Mouse (Mus musculus) heart, postnatal 36 days (tissue): ENCODE data around the gene Gm11032. TPM values are rescaled to one million over a fixed set of nuclear protein-coding genes. Genes with fewer than 3 reads are reported as not detected.
"Not testable (repeated sequence)": the region's sequence is repeated elsewhere in the genome, so short reads cannot be mapped to it uniquely, and the experiment has no call there.

Source experiments
- DNase-seq, 2 experiments: peaks; one replicate each; pipeline ENCODE4 v3.0.0; 2021 to 2022
- intact Hi-C: fragments of 180-260 bp; cut with DNase I; formaldehyde crosslinking; loops from one replicate; pipeline ENCODE4 v1.15.1; 2025
- total RNA-seq, 2 experiments: library from RNA; stranded (reverse); gene quantifications; 2 replicates each; pipeline ENCODE4 v1.2.3; 2021

Gene Gm11032
- total RNA-seq, 2 experiments from 2014 or later: not detected

DNA sequence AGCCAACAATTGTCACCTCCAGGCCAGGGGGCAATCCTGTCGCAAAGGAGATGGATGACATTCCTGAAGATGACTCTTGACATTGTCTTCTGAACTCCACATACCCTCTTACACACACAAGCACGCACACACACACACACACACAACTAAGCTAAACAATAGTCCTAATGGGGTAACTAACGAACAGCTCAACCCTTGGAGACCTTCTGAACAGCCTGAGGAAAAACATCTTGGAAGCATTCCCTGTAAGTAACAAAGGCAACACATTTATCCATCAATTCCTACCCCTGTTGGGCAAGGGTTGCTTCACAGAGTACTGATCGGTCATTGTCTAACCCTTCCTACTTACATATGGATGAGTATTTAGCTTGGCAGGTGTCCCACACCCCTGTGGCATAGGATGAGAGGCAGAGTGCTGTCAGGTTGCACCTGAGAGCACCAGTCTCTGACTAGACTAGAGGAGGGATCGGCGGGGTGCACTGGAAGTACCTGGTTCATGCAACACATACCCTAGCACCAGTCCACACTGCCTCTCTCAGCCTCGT is 2.6 kb downstream of the Gm11032 start:
- no peak for DNase-seq
- intact Hi-C loops: no loop called here

DNA sequence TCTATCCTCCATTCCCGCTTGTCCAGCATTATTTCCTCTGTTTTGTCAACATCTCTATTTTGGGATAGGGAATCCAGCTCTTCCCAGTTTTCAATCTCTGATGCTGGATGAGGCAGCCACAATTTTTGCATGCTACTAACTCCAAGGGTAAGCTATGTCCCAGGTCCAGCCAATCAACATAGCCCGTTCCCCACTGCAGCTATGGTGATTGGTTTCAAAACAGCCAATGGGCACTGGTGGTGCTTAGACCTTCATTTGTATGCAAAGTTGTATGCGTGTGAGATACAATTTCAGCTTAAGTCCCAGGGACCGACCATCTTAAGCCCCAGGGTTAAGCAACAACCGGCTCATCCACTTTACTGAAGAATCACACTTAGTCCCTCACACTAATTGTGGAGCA is 3.1 kb downstream of the Gm11032 start:
- DNase-seq: no peak
- intact Hi-C loops: no loop called here

DNA sequence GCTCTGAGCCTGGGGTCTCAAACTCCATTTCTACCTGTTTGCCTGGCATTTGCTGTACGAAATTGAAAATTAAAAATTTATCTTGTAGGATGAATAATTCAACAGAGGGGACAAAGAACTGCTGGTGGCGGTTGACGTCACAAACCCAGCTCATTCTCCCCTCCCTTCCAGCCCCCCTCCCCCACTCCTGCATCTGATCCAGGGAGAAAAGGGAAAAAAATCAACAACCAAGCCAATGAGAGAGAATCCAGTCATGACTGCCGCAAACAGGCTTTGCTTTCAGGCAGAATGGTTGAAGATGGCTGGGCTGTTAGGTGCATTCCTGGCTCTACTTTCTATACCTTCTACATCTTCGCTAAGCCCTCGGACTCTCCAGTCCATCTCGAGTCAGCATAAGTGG is 6.1 kb downstream of the Gm11032 start:
- intact Hi-C loops: no loop called here
- no peak for DNase-seq

DNA sequence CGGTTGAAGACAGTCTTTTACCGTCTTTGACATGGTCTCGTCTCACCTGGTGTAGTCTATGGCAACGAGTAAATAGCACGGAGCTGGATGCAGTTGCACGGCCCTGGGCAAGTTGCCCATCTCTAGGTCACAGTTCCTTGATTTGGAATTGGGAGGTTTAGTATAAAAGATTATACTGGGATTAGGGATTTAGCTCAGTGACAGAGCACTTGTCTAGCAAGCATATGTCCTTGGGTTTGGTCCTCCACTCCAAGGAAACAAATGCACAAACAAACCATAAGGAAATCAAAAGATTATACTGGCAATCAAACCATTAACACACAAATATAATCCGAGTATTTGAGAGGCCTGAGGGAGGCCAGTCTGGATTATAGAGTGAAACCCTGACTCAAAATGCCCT is 7.8 kb downstream of the Gm11032 start:
- intact Hi-C loops: no loop called here

DNA sequence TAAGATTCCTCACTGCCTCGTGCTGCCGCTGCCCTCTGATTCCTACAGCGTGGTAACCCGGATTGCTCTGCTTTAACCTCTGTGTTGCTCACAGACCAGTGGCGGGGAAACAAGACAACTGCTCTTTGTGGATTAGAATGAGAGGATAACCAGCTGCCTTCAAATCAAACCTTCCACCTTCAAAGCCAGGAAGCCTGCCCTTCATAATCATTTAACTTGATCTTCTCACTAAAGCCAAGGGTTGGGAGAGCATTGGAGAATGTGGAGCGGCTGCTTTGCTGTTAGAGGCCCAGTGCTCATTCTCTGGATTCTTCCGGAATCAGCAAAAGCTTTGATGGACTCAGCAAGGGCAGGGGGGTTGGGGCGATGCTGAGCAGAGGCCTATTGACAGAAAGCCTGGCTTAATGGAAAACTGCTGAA is 10.0 kb downstream of the Gm11032 start:
- intact Hi-C loops: no loop called here
- DNase-seq: no peak

More for the DNA sequence above, 7.8 kb downstream of the Gm11032 start:
- DNase-seq: no peak

DNA sequence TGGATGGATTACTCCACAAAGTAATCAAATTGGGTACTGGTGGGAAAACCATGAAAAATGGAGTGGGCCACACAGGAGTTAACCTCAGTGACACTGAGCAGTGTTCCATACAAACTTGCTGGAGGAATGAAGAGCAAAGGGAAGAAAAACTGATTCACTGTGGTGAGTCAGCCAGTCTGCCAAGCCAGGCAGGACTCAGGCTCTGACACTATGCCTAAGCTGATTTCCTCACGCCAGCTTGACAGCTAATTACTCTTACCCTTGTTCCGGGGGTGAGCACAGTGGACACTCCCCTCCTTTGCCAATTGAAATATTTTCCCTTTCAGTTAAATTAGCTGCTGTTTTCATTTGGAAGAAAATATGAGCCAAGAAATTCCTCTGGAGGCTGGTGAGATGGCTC is 13.6 kb downstream of the Gm11032 start:
- DNase-seq: no peak
- intact Hi-C loops: no loop called here

DNA sequence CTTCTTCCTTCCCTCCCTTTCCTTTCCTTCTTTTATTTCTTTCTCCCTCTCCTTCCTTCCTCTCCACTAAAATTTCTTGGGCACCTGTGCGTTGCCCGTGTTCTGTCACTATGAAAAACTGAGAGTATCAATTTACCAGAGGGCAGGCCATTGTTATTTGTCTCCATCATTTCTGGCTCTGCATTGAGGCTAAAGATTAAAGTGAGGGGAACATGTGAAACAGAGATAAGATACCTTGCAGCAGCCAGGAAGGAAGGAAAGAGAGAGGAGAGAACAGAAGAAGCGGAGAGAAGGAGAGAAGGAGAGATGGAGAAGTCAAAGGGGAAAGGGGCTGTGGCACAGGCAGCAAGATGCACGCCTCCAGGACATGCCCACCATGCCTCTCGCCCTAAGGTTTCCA is 14.5 kb downstream of the Gm11032 start:
- intact Hi-C loops: no loop called here
- no peak for DNase-seq

GRCm38 (mm10) chr11:4636782-4637342 is 17.0 kb downstream of the Gm11032 start:
- no peak for DNase-seq
- intact Hi-C loops: loop anchor here (2.0 kb wide), 1 partner anchor 128 kb away; no protein-coding TSS in a partner anchor

GRCm38 (mm10) chr11:4637534-4638234 is 17.8 kb downstream of the Gm11032 start, which contains the start of gene Ascc2:
Gene Ascc2 (plus strand): TSS chr11:4637747.
- intact Hi-C loops: loop anchor here (2.0 kb wide), 2 partner anchors 43 to 129 kb away; partner anchors contain the start of gene Mtmr3
- peak; percentile 97 for DNase-seq

DNA sequence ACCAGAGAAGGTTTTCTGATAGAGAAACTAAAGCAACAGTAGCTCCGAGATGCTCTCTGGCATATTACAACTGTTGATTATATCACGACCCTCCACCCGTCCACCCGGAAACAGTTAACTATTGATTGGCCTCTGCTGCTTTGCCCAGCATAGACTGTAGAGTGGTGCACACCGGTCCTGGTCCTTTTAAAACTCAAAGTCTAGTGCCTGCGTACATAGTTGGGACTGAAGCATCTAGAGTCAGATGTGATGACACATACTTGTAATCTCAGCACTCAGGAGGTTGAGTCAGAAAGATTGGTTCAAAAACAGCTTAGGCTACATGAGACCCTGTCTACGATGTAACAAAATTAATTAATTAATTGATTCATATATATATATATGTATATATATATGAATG is 18.4 kb downstream of the Gm11032 start:
- no peak for DNase-seq
- intact Hi-C loops: loop anchor here (2.0 kb wide), 1 partner anchor 43 kb away; the partner anchor contains the start of gene Mtmr3

GRCm38 (mm10) chr11:4641185-4641584 is 21.3 kb downstream of the Gm11032 start:
- no peak for DNase-seq
- intact Hi-C loops: no loop called here

DNA sequence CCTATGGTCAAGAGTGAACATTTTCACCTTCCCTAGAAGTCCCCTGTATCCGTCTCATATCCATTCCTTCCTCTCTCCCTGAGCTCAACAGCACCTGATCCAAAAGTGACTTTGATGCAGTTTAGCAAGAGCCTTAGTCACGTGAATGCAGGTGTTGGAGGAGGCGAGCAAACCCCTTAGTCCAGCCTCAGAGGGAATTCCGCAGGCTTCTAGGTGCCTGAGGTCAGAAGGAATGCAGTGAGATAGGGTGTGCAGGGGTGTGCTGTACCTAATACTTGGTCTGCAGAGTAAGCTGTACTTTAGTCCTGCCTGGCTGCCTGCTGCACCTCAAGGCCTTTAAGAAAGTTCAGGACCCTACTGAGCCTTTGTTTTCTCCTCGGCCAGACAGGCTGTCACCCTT is 23.9 kb downstream of the Gm11032 start:
- DNase-seq: no peak
- intact Hi-C loops: no loop called here

DNA sequence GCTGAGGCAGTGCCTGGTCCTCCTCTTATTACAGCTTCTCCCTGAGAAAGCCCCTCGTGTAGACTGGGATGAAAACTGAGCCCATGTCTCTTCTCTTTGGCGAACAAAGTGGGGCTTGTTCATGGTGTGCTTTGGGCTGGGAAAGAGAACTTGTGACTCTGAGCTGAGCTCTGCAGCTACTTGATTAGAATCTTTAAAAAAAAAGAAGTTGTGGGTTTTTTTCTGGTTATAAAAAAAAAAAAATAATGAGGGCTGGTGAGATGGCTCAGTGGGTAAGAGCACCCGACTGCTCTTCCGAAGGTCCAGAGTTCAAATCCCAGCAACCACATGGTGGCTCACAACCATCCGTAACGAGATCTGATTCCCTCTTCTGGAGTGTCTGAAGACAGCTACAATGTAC is 25.3 kb downstream of the Gm11032 start:
- intact Hi-C loops: not testable (repeated sequence)

GRCm38 (mm10) chr11:4646409-4646808 is 26.5 kb downstream of the Gm11032 start:
- DNase-seq: no peak
- intact Hi-C loops: no loop called here

More for the DNA sequence above, 25.3 kb downstream of the Gm11032 start:
- not testable (repeated sequence) for DNase-seq

GRCm38 (mm10) chr11:4659818-4660217 is 40.0 kb downstream of the Gm11032 start:
- no peak for DNase-seq
- intact Hi-C loops: no loop called here

DNA sequence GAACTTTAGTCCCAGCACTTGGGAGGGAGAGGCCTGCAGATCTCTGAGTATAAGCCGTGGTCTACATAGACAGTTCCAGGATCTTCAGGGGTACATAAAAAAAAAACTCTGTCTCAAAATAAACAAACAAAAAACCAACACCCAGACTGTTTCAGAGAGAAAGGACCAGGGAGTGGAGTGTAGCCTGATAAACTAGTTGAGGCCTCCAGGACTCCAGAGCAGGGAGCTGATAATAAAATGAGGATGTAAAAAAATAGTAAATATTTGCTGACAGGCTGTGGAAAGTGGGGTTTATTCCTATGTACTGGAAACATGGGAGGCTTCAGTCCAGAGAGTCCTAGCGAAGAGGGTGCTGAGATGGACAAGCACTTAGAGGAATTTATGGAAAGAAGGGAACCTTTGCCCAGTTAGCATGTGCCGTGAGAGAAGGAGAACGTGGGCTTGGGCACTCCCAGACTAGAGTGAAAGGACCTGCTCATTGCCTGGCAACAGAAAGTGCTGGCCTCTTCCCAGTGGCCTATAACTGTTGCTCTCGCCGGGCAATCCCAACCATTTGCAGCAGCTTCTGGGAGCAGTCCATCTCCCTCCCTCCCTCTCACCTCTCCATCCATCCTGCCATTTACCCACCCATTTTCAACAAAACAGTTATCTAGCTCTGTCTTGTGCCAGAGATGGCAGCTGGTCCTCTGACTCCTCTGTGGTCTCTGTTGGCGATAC is 40.6 kb downstream of the Gm11032 start:
- DNase-seq: no peak
- intact Hi-C loops: no loop called here

DNA sequence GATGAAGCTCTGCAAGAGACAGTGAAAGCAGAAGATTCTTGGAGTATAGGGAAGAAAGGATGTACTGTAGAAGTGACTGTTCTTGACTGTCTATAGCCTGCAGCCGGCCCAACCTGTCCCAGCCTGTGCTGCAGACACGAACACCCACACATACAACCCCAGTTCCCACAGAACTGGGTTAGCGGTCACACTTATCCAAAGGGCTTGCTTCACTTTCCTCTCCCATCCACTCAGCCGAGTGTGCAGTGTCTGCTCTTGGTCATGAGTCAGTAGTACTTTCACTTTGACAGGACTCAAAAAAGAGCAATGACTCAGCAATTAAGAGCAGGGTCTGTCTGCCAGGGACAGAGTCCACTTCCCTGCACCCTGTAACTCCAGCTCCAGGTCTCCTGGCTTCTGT is 41.5 kb downstream of the Gm11032 start:
- DNase-seq: no peak
- intact Hi-C loops: no loop called here

GRCm38 (mm10) chr11:4661871-4662495 is 42.1 kb downstream of the Gm11032 start:
- no peak for DNase-seq
- intact Hi-C loops: no loop called here

DNA sequence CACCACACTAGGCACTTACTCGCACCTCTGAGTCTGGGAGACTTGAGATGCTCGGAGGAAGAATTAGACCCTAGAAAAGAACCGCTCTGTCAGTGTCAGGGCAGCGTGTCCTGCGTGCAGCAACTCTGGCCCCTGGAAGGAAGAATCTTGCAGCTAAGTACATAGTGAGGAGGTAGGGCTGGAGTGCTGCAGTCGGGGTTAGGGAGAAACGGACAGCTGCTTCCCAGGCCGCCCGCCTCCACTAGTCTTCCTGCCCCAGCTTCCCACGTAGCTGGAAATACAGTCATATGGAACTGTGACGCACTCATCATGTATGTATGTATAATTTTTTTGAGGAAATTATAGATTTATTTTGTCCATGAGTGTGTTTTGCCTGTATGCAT is 42.6 kb downstream of the Gm11032 start:
- intact Hi-C loops: no loop called here

More for the DNA sequence above, 42.6 kb downstream of the Gm11032 start:
- no peak for DNase-seq
